ENCODE assay signal across 8 mouse cellular contexts in genomic region chr7:25284171-25284570, GRCm38 (mm10). TPM values are rescaled to one million over a fixed set of nuclear protein-coding genes. Genes with fewer than 3 reads are reported as not detected.
DNase-seq lines count a peak whose midpoint lies in the region; ATAC-seq lines count a peak whose summit lies in the region.

No protein-coding gene starts in this region.

- H3K9ac ChIP-seq in limb, embryonic 13.5 days = peak overlapping the region; percentile 89
- peak overlapping the region; percentile 88 for H3K9ac ChIP-seq in stomach, embryonic 16.5 days (ENCODE audit: low read length)

- H3K4me2 ChIP-seq in limb, embryonic 13.5 days (replicated peaks) = peak overlapping the region; percentile 82
- peak overlapping the region; percentile 83 for H3K4me2 ChIP-seq in stomach, embryonic 16.5 days (ENCODE audit: low read depth, low read length)

- no peaks in the 10 kb centered on the region for H3K27me3 ChIP-seq in limb, embryonic 13.5 days
- H3K27me3 ChIP-seq in stomach, embryonic 16.5 days (ENCODE audit: control insufficient read depth, insufficient read depth, low read length) = no peaks in the 10 kb centered on the region

- ATAC-seq in limb, embryonic 13.5 days (ENCODE audit: low FRiP score, low read depth) = no peak
- ATAC-seq in stomach, embryonic 16.5 days (ENCODE audit: insufficient read depth, low FRiP score) = no peak
- no peak for ATAC-seq in activated CD4-positive, CD25-positive, alpha-beta regulatory T cell, adult 4 months

- WGBS in limb, embryonic 13.5 days = 55% methylated on average over 2 of the region's 2 CpGs
- 53% methylated on average over 2 of the region's 2 CpGs for WGBS in stomach, embryonic 16.5 days

- peak overlapping the region; percentile 100; the same call in 1 of the 2 replicates for H3K27ac ChIP-seq in limb, embryonic 13.5 days
- H3K27ac ChIP-seq in stomach, embryonic 16.5 days (ENCODE audit: low read length) = peak overlapping the region; percentile 100

- DNase-seq in cerebellum, postnatal 25 days = peak; percentile 21 to 25
- DNase-seq in cerebellum, postnatal 4 days (ENCODE audit: low spot score in 2 of 2) = no peak
- peak; percentile 3 for DNase-seq in lung, postnatal 10 days
- DNase-seq in lung, postnatal 25 days (ENCODE audit: low spot score) = no peak
- no peak for DNase-seq in frontal cortex, postnatal 14 days (ENCODE audit: low spot score in 2 of 2)

- peaks cover 46% of the 10 kb centered on the region for H3K36me3 ChIP-seq in limb, embryonic 13.5 days
- H3K36me3 ChIP-seq in stomach, embryonic 16.5 days (ENCODE audit: control insufficient read depth, insufficient read depth, low read length) = peaks cover 31% of the 10 kb centered on the region

- peak overlapping the region; percentile 85 for H3K4me3 ChIP-seq in limb, embryonic 13.5 days
- H3K4me3 ChIP-seq in stomach, embryonic 16.5 days (replicated peaks; ENCODE audit: low read length) = peak overlapping the region; percentile 65

- no peaks in the 10 kb centered on the region for H3K9me3 ChIP-seq in limb, embryonic 13.5 days
- no peaks in the 10 kb centered on the region for H3K9me3 ChIP-seq in stomach, embryonic 16.5 days (replicated peaks; ENCODE audit: control insufficient read depth, low read length)

- H3K4me1 ChIP-seq in limb, embryonic 13.5 days = peaks cover 43% of the 10 kb centered on the region
- peaks cover 43% of the 10 kb centered on the region for H3K4me1 ChIP-seq in stomach, embryonic 16.5 days (ENCODE audit: control insufficient read depth, insufficient read depth, low read length)

RNA-seq across cellular contexts. Expression of gene Pafah1b3, which starts 13.6 kb away (rescaled TPM):
- 281 and 307 TPM in 2 replicates for polyA plus RNA-seq in limb, embryonic 13.5 days (2015; fragmentation: Nextera tagmentation; extraction: Ambion mirVana)
- polyA plus RNA-seq in stomach, embryonic 16.5 days (2015; fragmentation: Nextera tagmentation; extraction: Ambion mirVana) = 186 and 209 TPM in 2 replicates
- 10 to 100 TPM; 16.8 to 30.7 TPM for polyA plus RNA-seq in activated CD4-positive, CD25-positive, alpha-beta regulatory T cell, adult 4 months (2017; shearing (Covaris generic))

RNA-seq across cellular contexts. Expression of gene Cic, which starts 16.7 kb away (rescaled TPM):
- 40.9 and 43.6 TPM in 2 replicates for polyA plus RNA-seq in limb, embryonic 13.5 days (2015; fragmentation: Nextera tagmentation; extraction: Ambion mirVana)
- polyA plus RNA-seq in stomach, embryonic 16.5 days (2015; fragmentation: Nextera tagmentation; extraction: Ambion mirVana) = 26.7 and 27.4 TPM in 2 replicates
- 10 to 100 TPM; 23.2 to 26.0 TPM for polyA plus RNA-seq in activated CD4-positive, CD25-positive, alpha-beta regulatory T cell, adult 4 months (2017; shearing (Covaris generic))

RNA-seq across cellular contexts. Expression of gene Prr19, which starts 17.0 kb away (rescaled TPM):
- polyA plus RNA-seq in limb, embryonic 13.5 days (2015; fragmentation: Nextera tagmentation; extraction: Ambion mirVana) = 0.91 and 1.1 TPM in 2 replicates
- 0.49 and 0.57 TPM in 2 replicates for polyA plus RNA-seq in stomach, embryonic 16.5 days (2015; fragmentation: Nextera tagmentation; extraction: Ambion mirVana)
- polyA plus RNA-seq in activated CD4-positive, CD25-positive, alpha-beta regulatory T cell, adult 4 months (2017; shearing (Covaris generic)) = not detected

RNA-seq across cellular contexts. Expression of gene Tmem145, which starts 21.7 kb away (rescaled TPM):
- 1.5 and 1.9 TPM in 2 replicates for polyA plus RNA-seq in limb, embryonic 13.5 days (2015; fragmentation: Nextera tagmentation; extraction: Ambion mirVana)
- 0.57 and 0.66 TPM in 2 replicates for polyA plus RNA-seq in stomach, embryonic 16.5 days (2015; fragmentation: Nextera tagmentation; extraction: Ambion mirVana)
- not detected for polyA plus RNA-seq in activated CD4-positive, CD25-positive, alpha-beta regulatory T cell, adult 4 months (2017; shearing (Covaris generic))

RNA-seq across cellular contexts. Expression of gene Megf8, which starts 32.8 kb away (rescaled TPM):
- polyA plus RNA-seq in limb, embryonic 13.5 days (2015; fragmentation: Nextera tagmentation; extraction: Ambion mirVana) = 18.1 and 19.5 TPM in 2 replicates
- polyA plus RNA-seq in stomach, embryonic 16.5 days (2015; fragmentation: Nextera tagmentation; extraction: Ambion mirVana) = 9.5 and 10.7 TPM in 2 replicates
- under 1 TPM in 1 of 2 experiments, not detected in 1; 0.03 TPM for polyA plus RNA-seq in activated CD4-positive, CD25-positive, alpha-beta regulatory T cell, adult 4 months (2017; shearing (Covaris generic))

Comparison
In these comparisons a context has a peak if more than half of its experiments do, and no peak if none do; other contexts are left out.
1. DNase-seq: peak in cerebellum, postnatal 25 days (2 of 2) and lung, postnatal 10 days (single experiment); none in cerebellum, postnatal 4 days (0 of 2), lung, postnatal 25 days (single experiment) and frontal cortex, postnatal 14 days (0 of 2).